Mouse (Mus musculus): ENCODE data around the gene Gm28539.

DNA sequence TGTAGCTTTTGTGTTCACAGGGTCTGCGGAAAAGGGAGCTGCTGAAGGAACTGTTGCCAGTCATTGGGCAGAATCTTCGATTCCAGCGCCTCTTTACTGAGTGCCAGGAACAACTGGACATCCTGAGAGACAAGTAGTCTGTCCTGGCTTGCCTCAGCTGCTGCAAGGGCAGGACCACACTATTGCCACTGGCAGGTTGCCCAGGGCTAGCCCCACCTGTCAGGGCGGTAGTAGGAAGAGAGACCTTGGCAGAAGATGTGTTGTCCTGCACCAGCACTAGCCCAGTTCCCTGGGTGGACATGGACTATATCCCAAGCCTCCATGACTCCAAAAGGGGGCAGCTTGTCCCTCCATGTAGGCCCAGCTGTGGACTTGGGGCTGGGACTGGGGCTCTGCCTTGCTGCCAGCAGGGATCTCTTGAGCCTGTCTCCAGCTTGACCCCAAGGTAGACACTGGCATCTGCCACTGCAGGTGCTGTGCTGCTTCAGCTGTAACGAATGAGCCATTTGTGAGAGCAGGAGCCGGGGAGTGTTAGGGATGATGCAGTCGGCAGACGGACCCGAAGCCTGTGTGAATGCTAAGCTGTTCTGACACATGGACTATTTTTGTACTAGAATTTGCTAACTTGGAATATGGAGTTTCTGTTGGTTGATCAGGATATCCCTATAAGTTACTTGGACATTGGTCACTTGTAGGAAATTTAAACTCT, 133.2 kb downstream of the Gm28539 start:
- no peak for TF ChIP-seq CTCF (IDR thresholded peaks at IDR 0.05; ENCODE audit: low read depth, low read length)
- TF ChIP-seq POLR2A (IDR thresholded peaks at IDR 0.05; ENCODE audit: borderline replicate concordance, low read depth, low read length), result no peak

All from bone marrow macrophage, adult 2 months (primary cell).